Mouse (Mus musculus) small intestine, adult 2 months (tissue): ENCODE results near the gene Ubfd1. TPM values are rescaled to one million over a fixed set of nuclear protein-coding genes. Genes with fewer than 3 reads are reported as not detected.
"Not testable (repeated sequence)": the region's sequence is repeated elsewhere in the genome, so short reads cannot be mapped to it uniquely, and the experiment has no call there.

ENCODE experiments used
- H3K27ac ChIP-seq: fragments of 200-500 bp; 2 replicates; pipeline ENCODE4 v1.5.1; 2012; ENCODE audit warnings: low read depth, low read length, control low read depth, inconsistent platforms; ENCODE audit not compliant: insufficient read depth
- H3K27me3 ChIP-seq: fragments of 200-500 bp; 2 replicates; pipeline ENCODE4 v1.6.1; 2012; ENCODE audit warnings: mild to moderate bottlenecking, moderate library complexity, low read length, inconsistent platforms; ENCODE audit not compliant: control insufficient read depth, insufficient read depth
- H3K36me3 ChIP-seq: fragments of 200-500 bp; 2 replicates; pipeline ENCODE4 v1.6.1; 2012; ENCODE audit warnings: mild to moderate bottlenecking, low read length, control low read depth, inconsistent platforms; ENCODE audit not compliant: control insufficient read depth, insufficient read depth
- H3K4me1 ChIP-seq: fragments of 200-500 bp; 2 replicates; pipeline ENCODE4 v1.6.1; 2012; ENCODE audit warnings: low read length, inconsistent platforms, mixed read lengths; ENCODE audit not compliant: control insufficient read depth, insufficient read depth, insufficient read length
- H3K4me3 ChIP-seq: fragments of 200-500 bp; 2 replicates; pipeline ENCODE4 v1.5.1; 2012; ENCODE audit warnings: low read depth, mild to moderate bottlenecking, control low read depth, inconsistent platforms, low read length, moderate library complexity
- CTCF ChIP-seq: fragments of 200-500 bp; IDR thresholded peaks from 2 replicates; pipeline ENCODE4 v1.5.1; 2012; ENCODE audit warnings: low read depth, mild to moderate bottlenecking, control low read depth, inconsistent platforms, low read length, moderate library complexity, mixed read lengths; ENCODE audit not compliant: insufficient replicate concordance, insufficient read length; ENCODE audit errors: extremely low read depth
- POLR2A ChIP-seq: fragments of 200-500 bp; IDR thresholded peaks from 2 replicates; pipeline ENCODE4 v1.6.1; 2012; ENCODE audit warnings: low read depth, mild to moderate bottlenecking, control low read depth, inconsistent platforms, low read length, moderate library complexity
- whole genome bisulfite sequencing: fragments of 180-500 bp; shearing (Covaris S2); methylation state at CpG from one replicate; pipeline ENCODE4 v1.1.7; 2018; 5-methylcytosine and 5-hydroxymethylcytosine counted together
- polyA plus RNA-seq: library from polyadenylated mRNA; depleted of rRNA; stranded (reverse); fragments of >200 nt; gene quantifications from 2 replicates; pipeline ENCODE4 v1.2.3, GENCODE M21; 2012

Gene Ubfd1
- polyA plus RNA-seq, 1 experiment = 19.3 TPM

DNA sequence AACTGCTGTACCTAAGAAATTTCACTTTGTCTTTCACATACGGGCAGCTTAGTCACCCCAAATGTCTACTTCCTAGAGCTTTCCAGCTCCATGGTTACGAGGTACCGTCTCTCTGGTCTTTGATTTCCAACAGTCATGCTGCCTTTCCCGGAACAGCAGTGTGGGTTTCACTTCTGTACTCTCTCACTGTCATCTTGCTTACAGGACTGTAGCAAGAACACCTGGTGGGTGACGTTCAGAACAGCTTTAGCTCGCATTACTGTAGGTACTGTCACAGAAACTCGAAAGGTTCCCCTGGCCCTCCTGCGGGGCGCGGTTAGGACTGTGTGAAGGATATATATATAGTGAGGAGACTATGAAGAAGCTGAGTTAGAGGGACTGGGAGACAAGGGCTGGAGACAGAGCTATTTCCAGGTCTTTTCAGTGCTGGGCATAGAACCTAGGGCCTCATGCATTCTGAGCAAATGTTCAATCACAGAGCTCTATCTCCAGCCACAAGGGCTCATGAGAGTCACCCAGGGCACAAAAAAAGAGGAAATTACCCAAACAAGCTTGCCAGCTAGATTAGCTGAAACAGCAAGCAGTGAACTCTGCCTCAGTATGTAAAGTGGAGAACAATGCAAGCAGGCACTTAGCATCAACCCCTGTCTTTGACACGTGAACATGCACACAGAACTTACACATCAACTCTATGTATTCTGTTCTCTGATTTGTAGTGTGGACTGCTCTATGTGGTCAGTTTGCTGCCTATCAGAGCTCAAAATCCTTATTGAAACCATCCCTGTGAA, 20.4 kb downstream of the Ubfd1 start:
- H3K4me3 ChIP-seq = no peak overlapping the region
- no peak overlapping the region for H3K27ac ChIP-seq
- peaks cover under 1% of the 10 kb centered on the region; the same call in 1 of the 2 replicates for H3K4me1 ChIP-seq
- TF ChIP-seq CTCF = no peak
- WGBS = 80% methylated on average over 11 of the region's 11 CpGs
- peaks cover 63% of the 10 kb centered on the region for H3K36me3 ChIP-seq
- no peaks in the 10 kb centered on the region for H3K27me3 ChIP-seq

DNA sequence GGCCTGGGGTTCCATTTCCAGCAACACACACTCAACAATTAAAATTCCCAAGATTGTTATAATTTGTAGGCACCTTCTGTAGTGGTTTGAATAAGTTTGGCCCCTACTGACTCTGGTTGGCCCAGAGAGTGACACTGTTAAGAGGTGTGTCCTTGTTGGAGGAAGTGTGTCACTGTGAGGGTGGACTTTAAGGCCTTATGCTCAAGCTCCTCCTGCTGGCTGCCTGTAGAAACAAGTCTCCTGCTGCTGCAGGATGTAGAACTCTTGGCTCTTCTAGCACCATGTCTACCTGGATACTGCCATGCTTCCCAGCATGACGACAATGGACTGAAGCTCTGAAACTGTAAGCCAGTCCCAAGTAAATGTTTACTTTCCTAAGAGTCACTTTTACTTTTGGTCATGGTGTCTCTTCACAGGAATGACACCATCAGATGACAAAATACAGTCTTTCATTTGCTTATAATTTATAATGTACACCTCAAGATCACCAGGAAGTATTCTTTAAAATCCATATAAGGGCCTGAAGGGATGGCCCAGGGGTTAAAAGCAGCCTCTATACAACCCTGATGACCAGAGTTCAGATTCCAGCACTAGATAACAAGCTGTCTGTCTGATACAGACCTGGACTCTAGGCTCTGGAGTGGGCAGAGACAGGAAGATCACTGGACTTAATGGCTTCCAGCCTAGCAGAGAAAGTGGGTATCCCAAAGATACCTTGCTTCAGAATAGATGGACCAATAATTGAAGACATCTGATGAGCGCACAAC, 27.8 kb downstream of the Ubfd1 start:
- peaks cover 8% of the 10 kb centered on the region for H3K4me1 ChIP-seq
- no peak overlapping the region for H3K4me3 ChIP-seq
- 72% methylated on average over 2 of the region's 2 CpGs for WGBS
- no peaks in the 10 kb centered on the region for H3K27me3 ChIP-seq
- H3K36me3 ChIP-seq = peaks cover 74% of the 10 kb centered on the region
- H3K27ac ChIP-seq = peak overlapping the region; percentile 84
- TF ChIP-seq POLR2A (no peak), CTCF (peak; percentile 38; the same call in 1 of the 2 replicates)

DNA sequence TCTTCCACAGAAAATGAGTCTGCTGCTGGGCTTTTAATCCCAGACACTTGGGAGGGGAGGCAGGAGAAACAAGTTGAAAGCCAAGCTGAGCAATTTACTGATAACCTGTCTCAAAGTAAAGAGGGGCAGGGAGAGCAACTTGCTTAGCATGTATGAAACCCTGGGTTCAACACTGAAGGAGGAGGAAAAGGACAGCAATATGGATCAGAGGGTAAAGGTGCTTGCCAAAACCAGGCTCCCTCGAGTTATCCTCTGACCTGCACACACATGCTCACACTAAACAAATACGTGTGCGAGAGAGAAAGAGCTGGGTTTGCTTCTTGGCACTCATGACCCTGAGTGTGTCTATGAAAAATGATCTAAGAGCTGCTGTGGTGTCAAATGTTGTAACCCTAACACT, 31.0 kb downstream of the Ubfd1 start:
- no peak overlapping the region for H3K4me3 ChIP-seq
- H3K4me1 ChIP-seq = peaks cover 12% of the 10 kb centered on the region
- 80% methylated on average over 3 of the region's 3 CpGs for WGBS
- no peaks in the 10 kb centered on the region for H3K27me3 ChIP-seq
- TF ChIP-seq POLR2A (no peak), CTCF (no peak)
- H3K36me3 ChIP-seq = peaks cover 47% of the 10 kb centered on the region
- no peak overlapping the region for H3K27ac ChIP-seq

DNA sequence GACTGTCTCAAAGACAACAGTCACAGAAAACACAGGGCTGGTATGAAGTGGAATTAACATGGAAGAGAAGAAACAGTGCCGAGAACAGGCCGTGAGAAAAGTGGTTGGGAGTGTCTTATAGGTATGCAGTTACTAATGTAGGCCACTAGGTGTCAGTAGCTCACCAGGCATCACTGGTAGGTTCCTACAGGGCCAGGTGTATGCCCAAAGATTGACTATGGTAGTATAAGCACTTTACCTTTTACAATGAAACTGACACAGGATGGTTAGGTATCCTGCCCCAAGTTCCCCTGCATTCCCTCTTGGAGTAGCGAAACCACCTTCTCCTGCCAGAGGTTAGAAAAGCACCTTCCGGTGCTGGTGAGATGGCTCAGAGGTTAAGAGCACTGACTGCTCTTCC, 32.2 kb downstream of the Ubfd1 start:
- Histone ChIP-seq H3K4me1 (peaks cover 12% of the 10 kb centered on the region), H3K27ac (no peak overlapping the region), H3K27me3 (no peaks in the 10 kb centered on the region), H3K36me3 (peaks cover 38% of the 10 kb centered on the region), H3K4me3 (no peak overlapping the region)
- 29% methylated on average over 4 of the region's 4 CpGs for WGBS
- TF ChIP-seq POLR2A (no peak), CTCF (peak; percentile 31; the same call in 1 of the 2 replicates)

DNA sequence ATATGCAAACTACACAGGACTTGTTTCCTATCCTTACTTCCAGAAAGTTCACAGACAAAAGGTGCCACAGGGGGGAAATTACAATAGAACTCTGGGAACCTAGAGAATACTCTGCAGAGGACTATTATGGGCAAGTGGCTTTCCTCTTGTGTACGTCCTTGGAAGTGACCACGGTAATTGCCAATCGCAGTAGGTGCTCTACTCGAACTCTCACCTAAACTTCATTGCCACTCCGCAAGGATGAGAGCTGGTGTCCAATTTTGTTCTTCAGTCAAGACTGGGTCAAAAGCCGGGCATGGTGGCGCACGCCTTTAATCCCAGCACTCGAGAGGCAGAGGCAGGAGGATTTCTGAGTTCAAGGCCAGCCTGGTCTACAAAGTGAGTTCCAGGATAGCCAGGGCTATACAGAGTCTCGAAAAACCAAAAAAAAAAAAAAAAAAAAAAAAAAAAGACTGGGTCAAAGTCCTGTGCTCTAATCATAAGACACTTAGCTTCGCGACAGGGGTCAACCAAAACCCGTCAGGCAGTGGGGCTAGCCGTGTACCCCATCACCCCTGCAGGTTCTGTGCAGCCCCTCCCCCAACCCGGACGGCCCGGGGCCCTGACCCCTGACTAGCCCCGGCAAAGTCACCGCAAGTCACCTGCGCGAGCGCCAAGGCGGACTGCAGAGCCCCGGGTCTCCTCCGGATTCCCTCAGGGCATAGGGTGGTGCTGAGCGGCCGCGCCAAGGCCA, 34.2 kb downstream of the Ubfd1 start:
- peak overlapping the region; percentile 94 for H3K4me3 ChIP-seq
- H3K27me3 ChIP-seq, H3K4me1 ChIP-seq: not testable (repeated sequence)
- 2% methylated on average over 28 of the region's 28 CpGs for WGBS
- H3K36me3 ChIP-seq = peaks cover 20% of the 10 kb centered on the region
- H3K27ac ChIP-seq = peak overlapping the region; percentile 51

DNA sequence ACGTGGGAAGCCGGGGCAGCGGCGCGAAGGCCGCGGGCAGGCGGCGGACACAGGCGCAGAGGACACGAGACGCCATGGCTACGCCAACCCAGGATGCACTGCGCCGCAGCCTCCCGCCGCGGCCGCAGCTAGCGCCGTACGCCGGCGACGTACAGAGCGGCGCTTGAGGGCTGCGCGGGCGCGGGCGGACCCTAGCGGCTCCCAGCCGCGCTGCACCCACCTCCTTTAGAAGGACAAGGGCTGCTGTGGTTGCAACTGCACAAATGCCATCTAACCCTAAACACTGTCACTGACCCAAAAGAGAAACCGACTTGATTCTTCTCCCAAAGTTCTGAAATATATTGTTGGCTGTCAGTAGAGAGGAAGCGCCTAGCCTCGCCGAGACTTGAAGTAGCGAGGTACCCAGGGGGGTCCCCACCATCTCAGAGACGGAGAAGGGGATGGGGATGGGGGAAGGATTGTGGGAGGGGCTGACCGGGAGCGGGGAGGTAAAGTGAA, 34.8 kb downstream of the Ubfd1 start, which contains the start of gene Ndufab1:
Gene Ndufab1, minus strand, starts transcription at position 140 of the 498 bp plus-strand sequence.
- TF ChIP-seq CTCF = peak; percentile 79
- TF ChIP-seq POLR2A = 0 out of 2 replicates have a peak, but pooled peaks have one; percentile 25
- Histone ChIP-seq H3K36me3 (peaks cover 16% of the 10 kb centered on the region), H3K4me3 (peak within 1 kb of the TSS; percentile 94), H3K4me1 (peaks cover 9% of the 10 kb centered on the region; the same call in 1 of the 2 replicates), H3K27me3 (no peaks in the 10 kb centered on the region), H3K27ac (peak within 1 kb of the TSS; percentile 51)
- WGBS = 1% methylated on average over 43 of the region's 43 CpGs
